Mouse (Mus musculus): Measurements from ENCODE around the gene Mrrf. TPM values are rescaled to one million over a fixed set of nuclear protein-coding genes. Genes with fewer than 3 reads are reported as not detected.
"Not testable (repeated sequence)": the region's sequence is repeated elsewhere in the genome, so short reads cannot be mapped to it uniquely, and the experiment has no call there.

Gene Mrrf
- polyA plus RNA-seq, 1 experiment, result 33.5 TPM

GRCm38 (mm10) chr2:36139096-36139495, 2.9 kb downstream of the Mrrf start:
- TF ChIP-seq CTCF (IDR thresholded peaks at IDR 0.05; ENCODE audit: borderline replicate concordance, extremely low read depth, insufficient read depth, insufficient read length) (no peak), POLR2A (IDR thresholded peaks at IDR 0.05; ENCODE audit: borderline replicate concordance, extremely low read depth, insufficient read depth, insufficient read length, poor library complexity, severe bottlenecking) (no peak)
- DNase-seq (ENCODE audit: low read depth), result no peak

- TF ChIP-seq CTCF (IDR thresholded peaks at IDR 0.05; ENCODE audit: borderline replicate concordance, extremely low read depth, insufficient read depth, insufficient read length), result no peak
- TF ChIP-seq POLR2A (IDR thresholded peaks at IDR 0.05; ENCODE audit: borderline replicate concordance, extremely low read depth, insufficient read depth, insufficient read length, poor library complexity, severe bottlenecking), result no peak
- DNase-seq (ENCODE audit: low read depth), result no peak
Observed at GRCm38 (mm10) chr2:36148876-36149365, 12.7 kb downstream of the Mrrf start.

GRCm38 (mm10) chr2:36152401-36152800, 16.2 kb downstream of the Mrrf start:
- DNase-seq (ENCODE audit: low read depth), result not testable (repeated sequence)

GRCm38 (mm10) chr2:36157461-36157860, 21.3 kb downstream of the Mrrf start:
- DNase-seq (ENCODE audit: low read depth), result no peak
- TF ChIP-seq POLR2A (IDR thresholded peaks at IDR 0.05; ENCODE audit: borderline replicate concordance, extremely low read depth, insufficient read depth, insufficient read length, poor library complexity, severe bottlenecking) (no peak), CTCF (IDR thresholded peaks at IDR 0.05; ENCODE audit: borderline replicate concordance, extremely low read depth, insufficient read depth, insufficient read length) (no peak)

- TF ChIP-seq CTCF (IDR thresholded peaks at IDR 0.05; ENCODE audit: borderline replicate concordance, extremely low read depth, insufficient read depth, insufficient read length) (no peak), POLR2A (IDR thresholded peaks at IDR 0.05; ENCODE audit: borderline replicate concordance, extremely low read depth, insufficient read depth, insufficient read length, poor library complexity, severe bottlenecking) (no peak)
- no peak for DNase-seq (ENCODE audit: low read depth)
Observed at GRCm38 (mm10) chr2:36159336-36159735, 23.1 kb downstream of the Mrrf start.

GRCm38 (mm10) chr2:36167990-36168618, 31.9 kb downstream of the Mrrf start:
- no peak for DNase-seq (ENCODE audit: low read depth)
- TF ChIP-seq POLR2A (IDR thresholded peaks at IDR 0.05; ENCODE audit: borderline replicate concordance, extremely low read depth, insufficient read depth, insufficient read length, poor library complexity, severe bottlenecking) (no peak), CTCF (IDR thresholded peaks at IDR 0.05; ENCODE audit: borderline replicate concordance, extremely low read depth, insufficient read depth, insufficient read length) (no peak)

- TF ChIP-seq POLR2A (IDR thresholded peaks at IDR 0.05; ENCODE audit: borderline replicate concordance, extremely low read depth, insufficient read depth, insufficient read length, poor library complexity, severe bottlenecking) (no peak), CTCF (IDR thresholded peaks at IDR 0.05; ENCODE audit: borderline replicate concordance, extremely low read depth, insufficient read depth, insufficient read length) (no peak)
- no peak for DNase-seq (ENCODE audit: low read depth)
Observed at GRCm38 (mm10) chr2:36169176-36169575, 33.0 kb downstream of the Mrrf start.

- DNase-seq (ENCODE audit: low read depth), result peak; percentile 74
- no peak for TF ChIP-seq CTCF (IDR thresholded peaks at IDR 0.05; ENCODE audit: borderline replicate concordance, extremely low read depth, insufficient read depth, insufficient read length)
- no peak for TF ChIP-seq POLR2A (IDR thresholded peaks at IDR 0.05; ENCODE audit: borderline replicate concordance, extremely low read depth, insufficient read depth, insufficient read length, poor library complexity, severe bottlenecking)
Observed at GRCm38 (mm10) chr2:36172136-36172535, 35.9 kb downstream of the Mrrf start.

- TF ChIP-seq CTCF (IDR thresholded peaks at IDR 0.05; ENCODE audit: borderline replicate concordance, extremely low read depth, insufficient read depth, insufficient read length) (no peak), POLR2A (IDR thresholded peaks at IDR 0.05; ENCODE audit: borderline replicate concordance, extremely low read depth, insufficient read depth, insufficient read length, poor library complexity, severe bottlenecking) (no peak)
- no peak for DNase-seq (ENCODE audit: low read depth)
Observed at GRCm38 (mm10) chr2:36172574-36172973, 36.4 kb downstream of the Mrrf start.

- no peak for DNase-seq (ENCODE audit: low read depth)
- no peak for TF ChIP-seq CTCF (IDR thresholded peaks at IDR 0.05; ENCODE audit: borderline replicate concordance, extremely low read depth, insufficient read depth, insufficient read length)
Observed at GRCm38 (mm10) chr2:36179487-36179886, 43.3 kb downstream of the Mrrf start.

GRCm38 (mm10) chr2:36181587-36182368, 45.6 kb downstream of the Mrrf start:
- DNase-seq (ENCODE audit: low read depth), result not testable (repeated sequence)

- TF ChIP-seq CTCF (IDR thresholded peaks at IDR 0.05; ENCODE audit: borderline replicate concordance, extremely low read depth, insufficient read depth, insufficient read length) (no peak), POLR2A (IDR thresholded peaks at IDR 0.05; ENCODE audit: borderline replicate concordance, extremely low read depth, insufficient read depth, insufficient read length, poor library complexity, severe bottlenecking) (no peak)
- peak; percentile 58 for DNase-seq (ENCODE audit: low read depth)
Observed at GRCm38 (mm10) chr2:36183278-36183677, 47.1 kb downstream of the Mrrf start.
